Mouse (Mus musculus) heart, postnatal 36 days (tissue): Measurements from ENCODE around the gene Yipf2. TPM values are rescaled to one million over a fixed set of nuclear protein-coding genes. Genes with fewer than 3 reads are reported as not detected.

Source experiments
- microRNA-seq, 2 experiments: library from miRNA; unstranded; fragments of <30 nt; microRNA quantifications; one replicate each; pipeline ENCODE4 v1.2.0; 2021; ENCODE audit warnings: borderline number of aligned reads in 2 of 2
- total RNA-seq, 2 experiments: library from RNA; stranded (reverse); gene quantifications; 2 replicates each; pipeline ENCODE4 v1.2.3; 2021

Yipf2 gene
- total RNA-seq, 2 experiments from 2014 or later, result 7.3 to 8.0 TPM

Small RNA genes lying within 50 kb of the gene (microRNA-seq; reads per million reads assigned to microRNA genes)
- gene Mir1946b, result 0 reads per million in 2 experiments

Other genes with a start within 250 kb of the Yipf2 start
- gene Ilf3, start 225.0 kb downstream of the Yipf2 start, total RNA-seq, result 10 to 100 TPM; 28.9 to 29.0 TPM
- 1 to 10 TPM; 8.0 to 9.5 TPM for gene Qtrt1, start 181.0 kb downstream of the Yipf2 start, total RNA-seq
- 10 to 100 TPM; 63.9 to 72.4 TPM for gene Dnm2, start 167.9 kb downstream of the Yipf2 start, total RNA-seq
- 10 to 100 TPM; 44.9 to 46.9 TPM for gene Tmed1, start 82.6 kb downstream of the Yipf2 start, total RNA-seq
- 1 to 10 TPM; 1.8 to 2.0 TPM for gene AB124611, start 66.7 kb downstream of the Yipf2 start, total RNA-seq
- 10 to 100 TPM; 56.9 to 65.4 TPM for gene Carm1, start 45.9 kb downstream of the Yipf2 start, total RNA-seq
- gene Timm29, start 106 bp downstream of the Yipf2 start, total RNA-seq, result 10 to 100 TPM; 59.8 TPM
- 10 to 100 TPM; 48.6 to 51.4 TPM for gene Smarca4, start 23.3 kb upstream of the Yipf2 start, total RNA-seq
- 1 to 10 TPM; 2.2 to 3.4 TPM for gene Ldlr, start 130.7 kb upstream of the Yipf2 start, total RNA-seq
- 1 to 10 TPM; 4.4 to 4.6 TPM for gene Spc24, start 167.5 kb upstream of the Yipf2 start, total RNA-seq
- gene Kank2, start 205.9 kb upstream of the Yipf2 start, total RNA-seq, result 10 to 100 TPM; 50.5 to 54.2 TPM
- not detected for gene Angptl8, start 242.7 kb upstream of the Yipf2 start, total RNA-seq